Mouse (Mus musculus) CH12.LX (cell line): ENCODE results near the gene Lpar3. TPM values are rescaled to one million over a fixed set of nuclear protein-coding genes. Genes with fewer than 3 reads are reported as not detected.

Experiments
- DNase-seq: peaks from one replicate; pipeline ENCODE4 v3.0.0-alpha.2; 2013; ENCODE audit errors: extremely low read depth
- H3K27ac ChIP-seq: 2 replicates; pipeline ENCODE4 v1.5.1; 2012; ENCODE audit warnings: low read depth, mild to moderate bottlenecking, control low read depth, moderate library complexity; ENCODE audit not compliant: insufficient read depth
- H3K27me3 ChIP-seq: replicated peaks from 2 replicates; pipeline ENCODE3; 2012; ENCODE audit warnings: inconsistent platforms
- H3K36me3 ChIP-seq, 2 experiments: replicated peaks in 1 of 2; 2 replicates each; pipeline versions ENCODE3 to v1.6.1; 2012; ENCODE audit warnings: inconsistent platforms in 1 of 2, low read length in 1 of 2, mild to moderate bottlenecking in 1 of 2, mixed read lengths in 1 of 2, moderate library complexity in 1 of 2; ENCODE audit not compliant: control insufficient read depth in 1 of 2, insufficient read depth in 1 of 2
- H3K4me1 ChIP-seq, 2 experiments: 2 replicates each; pipeline ENCODE4 v1.6.1; 2012; ENCODE audit warnings: inconsistent platforms in 1 of 2, moderate library complexity in 1 of 2; ENCODE audit not compliant: insufficient read depth in 2 of 2, control insufficient read depth in 1 of 2
- H3K4me2 ChIP-seq: 2 replicates; pipeline ENCODE4 v1.6.1; 2012; ENCODE audit warnings: low read depth, mild to moderate bottlenecking, control low read depth; ENCODE audit not compliant: poor library complexity, insufficient read depth, severe bottlenecking
- H3K4me3 ChIP-seq, 3 experiments: fragments of 150-350 bp in 1 of 3; sonication (generic) in 1 of 3; replicated peaks in 1 of 3; 2 replicates each; pipeline versions ENCODE3 to v1.5.1; 2011 to 2012; ENCODE audit warnings: low read depth in 2 of 3, low read length in 2 of 3, mild to moderate bottlenecking in 2 of 3, moderate library complexity in 2 of 3, control low read depth in 1 of 3, improper control_type of control experiment in 1 of 3, inconsistent platforms in 1 of 3, mixed read lengths in 1 of 3; ENCODE audit not compliant: poor library complexity in 1 of 3
- H3K79me2 ChIP-seq: replicated peaks from 2 replicates; pipeline ENCODE4 v1.6.1; 2012; ENCODE audit warnings: mild to moderate bottlenecking, moderate library complexity; ENCODE audit not compliant: control insufficient read depth, poor library complexity, insufficient read depth, severe bottlenecking; ENCODE audit errors: extremely low read depth
- H3K9ac ChIP-seq: 2 replicates; pipeline ENCODE4 v1.6.1; 2012; ENCODE audit warnings: low read depth, mild to moderate bottlenecking, control low read depth, moderate library complexity; ENCODE audit not compliant: insufficient read depth
- H3K9me3 ChIP-seq: replicated peaks from 2 replicates; pipeline ENCODE3; 2012; ENCODE audit warnings: low read length, inconsistent platforms, mixed read lengths
- CHD1 ChIP-seq: IDR thresholded peaks from 2 replicates; pipeline ENCODE4 v1.6.1; 2012; ENCODE audit warnings: low read depth, low read length, improper control_type of control experiment, inconsistent platforms
- CHD2 ChIP-seq: IDR thresholded peaks from 2 replicates; pipeline ENCODE4 v1.6.1; 2011; ENCODE audit warnings: low read length, improper control_type of control experiment
- E2F4 ChIP-seq: IDR thresholded peaks from 2 replicates; pipeline ENCODE4 v1.6.1; 2011; ENCODE audit warnings: low read depth, low read length, improper control_type of control experiment; ENCODE audit not compliant: insufficient replicate concordance
- ELF1 ChIP-seq: IDR thresholded peaks from 2 replicates; pipeline ENCODE4 v1.6.1; 2014; ENCODE audit warnings: low read depth, mild to moderate bottlenecking, inconsistent platforms, low read length, improper control_type of control experiment
- GABPA ChIP-seq: IDR thresholded peaks from 2 replicates; pipeline ENCODE4 v1.6.1; 2012; ENCODE audit warnings: low read depth, low read length, improper control_type of control experiment, inconsistent platforms; ENCODE audit not compliant: insufficient replicate concordance
- IRF4 ChIP-seq: IDR thresholded peaks from 2 replicates; pipeline ENCODE4 v1.6.1; 2014; ENCODE audit warnings: low read depth, mild to moderate bottlenecking, inconsistent platforms, low read length, improper control_type of control experiment
- JUND ChIP-seq: conservative IDR thresholded peaks from 2 replicates; pipeline ENCODE4 v1.6.1; 2011; ENCODE audit warnings: low read depth, low read length, improper control_type of control experiment
- MAX ChIP-seq: IDR thresholded peaks from 2 replicates; pipeline ENCODE4 v1.6.1; 2011; ENCODE audit warnings: low read length, improper control_type of control experiment
- MEF2A ChIP-seq: IDR thresholded peaks from 2 replicates; pipeline ENCODE4 v1.6.1; 2014; ENCODE audit warnings: low read depth, mild to moderate bottlenecking, inconsistent platforms, low read length, improper control_type of control experiment, borderline replicate concordance
- MYC ChIP-seq: IDR thresholded peaks from 2 replicates; pipeline ENCODE4 v1.6.1; 2011; ENCODE audit warnings: low read depth, mild to moderate bottlenecking, improper control_type of control experiment, low read length
- NELFE ChIP-seq: IDR thresholded peaks from 2 replicates; pipeline ENCODE4 v1.6.1; 2011; ENCODE audit warnings: low read depth, low read length, improper control_type of control experiment
- PAX5 ChIP-seq: IDR thresholded peaks from 2 replicates; pipeline ENCODE4 v1.6.1; 2012; ENCODE audit warnings: low read length, inconsistent platforms, mixed read lengths
- RAD21 ChIP-seq: IDR thresholded peaks from 2 replicates; pipeline ENCODE4 v1.6.1; 2011; ENCODE audit warnings: low read depth, mild to moderate bottlenecking, low read length, improper control_type of control experiment, moderate library complexity
- TCF12 ChIP-seq: IDR thresholded peaks from 2 replicates; pipeline ENCODE4 v1.6.1; 2014; ENCODE audit warnings: low read depth, mild to moderate bottlenecking, inconsistent platforms, low read length, improper control_type of control experiment
- USF2 ChIP-seq: conservative IDR thresholded peaks from 2 replicates; pipeline ENCODE4 v1.6.1; 2011; ENCODE audit warnings: low read depth, low read length, improper control_type of control experiment
- dilution Hi-C: fragments of 300-500 bp; cut with MboI; formaldehyde crosslinking; loops from 2 replicates; pipeline ENCODE4 v1.14.3; 2020; ENCODE audit warnings: low sequenced_read_pairs; ENCODE audit not compliant: extremely low pct_unique_long_range_greater_than_20kb, extremely low pct_ligation_motif_present
- in situ Hi-C: fragments of 300-500 bp; cut with MboI; formaldehyde crosslinking; loops from 3 replicates; pipeline ENCODE4 v1.14.3; 2019; ENCODE audit warnings: low sequenced_read_pairs, low pct_ligation_motif_present, low pct_unique_long_range_greater_than_20kb, mixed read lengths
- polyA plus RNA-seq: library from polyadenylated mRNA; unstranded; fragments of >175 nt; gene quantifications from 2 replicates; pipeline ENCODE4 v1.2.1, GENCODE M21; 2012; ENCODE audit warnings: low read depth; ENCODE audit not compliant: insufficient read length
- total RNA-seq, 2 experiments: library from RNA; depleted of rRNA; stranded (reverse); fragments of 300-350 nt in 1 of 2; fragments of >200 nt in 1 of 2; gene quantifications; 2 replicates each; pipeline ENCODE4 v1.2.3; 2012 to 2014

The Lpar3 gene
- total and polyA plus RNA-seq, 3 experiments = not detected

DNA sequence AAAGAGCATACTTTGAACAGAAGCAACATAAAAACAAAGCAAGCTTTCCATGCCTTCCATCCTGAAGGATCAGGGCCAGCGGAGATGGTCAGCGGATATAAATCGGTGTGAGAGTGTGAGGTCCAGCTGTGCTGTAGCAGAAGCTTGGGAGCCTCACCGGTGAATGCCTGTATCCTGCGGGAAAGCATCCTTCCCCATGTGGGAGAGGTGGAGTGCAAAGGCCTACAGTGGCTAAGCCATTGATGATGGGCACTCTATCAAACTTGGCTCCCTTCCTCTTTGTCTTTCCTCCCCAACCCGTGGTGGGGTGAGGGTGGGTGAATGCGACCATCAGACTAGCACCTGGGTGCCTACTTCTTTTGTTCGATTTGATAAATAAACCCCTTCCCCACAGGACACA lies 88.8 kb downstream of the Lpar3 start:
- no peaks in the 10 kb centered on the region for H3K9me3 ChIP-seq

DNA sequence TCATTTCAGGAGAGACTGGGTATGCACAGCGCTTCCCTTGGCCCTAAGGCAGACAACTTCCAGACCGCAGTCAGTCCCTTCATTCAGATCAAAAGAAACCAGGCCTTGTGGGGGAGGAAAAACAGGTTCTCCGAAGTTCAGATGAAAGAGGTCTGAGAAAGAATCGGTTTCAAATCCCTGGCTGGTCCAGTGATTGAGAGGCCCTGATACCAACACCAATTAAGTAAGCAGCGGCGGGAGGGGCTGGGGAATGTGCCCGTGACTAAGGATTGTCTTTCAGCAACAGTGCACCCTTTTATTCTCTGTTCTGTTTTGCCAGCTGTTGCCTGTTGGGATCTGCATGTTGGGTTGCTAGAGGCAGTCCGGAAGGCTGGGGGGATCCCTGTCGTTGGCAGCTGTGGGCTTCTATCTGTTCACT lies 90.4 kb downstream of the Lpar3 start:
- no peaks in the 10 kb centered on the region for H3K9me3 ChIP-seq
- H3K4me3 ChIP-seq = no peak overlapping the region
- peaks cover 3% of the 10 kb centered on the region for H3K27me3 ChIP-seq
- in situ Hi-C loops = no loop called here
- dilution Hi-C loops = no loop called here
- H3K79me2 ChIP-seq = no peaks in the 10 kb centered on the region
- no peak overlapping the region for H3K27ac ChIP-seq
- no peak for TF ChIP-seq E2F4
- H3K9ac ChIP-seq = no peak overlapping the region
- no peaks in the 10 kb centered on the region for H3K36me3 ChIP-seq
- DNase-seq = no peak
- H3K4me1 ChIP-seq = no peaks in the 10 kb centered on the region
- no peak overlapping the region for H3K4me2 ChIP-seq

More for the DNA sequence above, 88.8 kb downstream of the Lpar3 start:
- Histone ChIP-seq H3K9ac (no peak overlapping the region), H3K79me2 (no peaks in the 10 kb centered on the region), H3K4me3 (no peak overlapping the region), H3K36me3 (no peaks in the 10 kb centered on the region), H3K27ac (no peak overlapping the region), H3K4me1 (no peaks in the 10 kb centered on the region), H3K4me2 (no peak overlapping the region), H3K27me3 (peaks cover 3% of the 10 kb centered on the region)
- no peak for DNase-seq
- dilution Hi-C loops = no loop called here
- no peak for TF ChIP-seq IRF4
- TF ChIP-seq MYC = no peak
- no peak for TF ChIP-seq PAX5
- in situ Hi-C loops = no loop called here

DNA sequence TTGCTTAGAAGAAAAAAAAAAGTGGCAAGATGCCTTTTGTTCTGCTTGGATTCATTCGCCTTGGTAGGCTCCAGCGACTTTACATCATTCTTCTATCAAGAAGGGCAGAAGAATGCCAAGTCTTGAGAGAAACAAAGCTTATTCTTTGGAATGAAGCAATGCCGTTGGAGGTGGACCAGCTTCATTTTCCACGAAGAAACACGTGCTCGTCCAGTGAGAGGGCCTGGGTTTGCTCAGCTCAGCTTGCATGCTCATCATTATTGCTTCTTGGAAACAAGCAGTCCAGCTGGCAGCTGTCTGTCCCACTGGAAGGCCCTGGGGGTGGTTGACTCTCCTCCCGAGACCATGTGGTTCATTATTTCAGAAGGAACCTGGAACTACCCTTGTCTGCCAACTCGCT lies 94.7 kb downstream of the Lpar3 start:
- in situ Hi-C loops = loop anchor here (5.0 kb wide), 1 partner anchor 133 kb away; no protein-coding TSS in a partner anchor
- H3K4me3 ChIP-seq = no peak overlapping the region
- TF ChIP-seq CHD1 = no peak
- TF ChIP-seq MEF2A = no peak
- no peaks in the 10 kb centered on the region for H3K36me3 ChIP-seq
- DNase-seq = no peak
- dilution Hi-C loops = no loop called here
- H3K9ac ChIP-seq = no peak overlapping the region
- H3K79me2 ChIP-seq = no peaks in the 10 kb centered on the region
- H3K4me1 ChIP-seq = peaks cover 1 to 6% of the 10 kb centered on the region in 2 experiments; a peak in 1 of 4 replicates
- no peak overlapping the region for H3K4me2 ChIP-seq
- H3K27ac ChIP-seq = no peak overlapping the region
- no peaks in the 10 kb centered on the region for H3K27me3 ChIP-seq
- H3K9me3 ChIP-seq = no peaks in the 10 kb centered on the region

DNA sequence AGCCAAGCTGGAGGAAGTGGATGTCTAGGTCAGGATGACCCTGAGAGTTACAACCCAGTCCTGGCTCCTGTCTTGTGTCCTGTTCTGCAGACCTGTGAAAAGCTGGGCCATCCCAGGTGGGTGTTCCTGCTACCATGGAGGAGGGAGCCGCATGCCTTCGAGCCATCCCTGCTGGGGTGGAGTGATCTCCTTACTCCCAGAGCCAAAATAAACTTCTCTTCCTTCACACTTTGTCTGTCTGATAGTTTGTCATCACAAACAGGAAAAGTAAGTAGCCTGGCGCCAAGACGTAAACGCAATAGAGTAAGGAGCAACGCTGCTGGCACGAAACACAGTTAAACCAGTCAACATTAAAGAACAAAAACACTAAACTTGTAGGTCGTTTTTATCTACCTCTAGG lies 95.5 kb downstream of the Lpar3 start:
- DNase-seq = no peak
- in situ Hi-C loops = loop anchor here (5.0 kb wide), 1 partner anchor 134 kb away; no protein-coding TSS in a partner anchor
- Histone ChIP-seq H3K36me3 (no peaks in the 10 kb centered on the region), H3K4me2 (no peak overlapping the region), H3K4me1 (peaks cover 6 to 7% of the 10 kb centered on the region in 2 experiments; a peak in 1 of 4 replicates), H3K79me2 (no peaks in the 10 kb centered on the region), H3K9ac (no peak overlapping the region), H3K27me3 (no peaks in the 10 kb centered on the region), H3K9me3 (no peaks in the 10 kb centered on the region), H3K27ac (no peak overlapping the region), H3K4me3 (no peak overlapping the region)
- dilution Hi-C loops = no loop called here
- TF ChIP-seq TCF12 (no peak), IRF4 (no peak), USF2 (no peak), MAX (no peak), GABPA (no peak), CHD2 (no peak), ELF1 (no peak), E2F4 (no peak), JUND (no peak), MYC (no peak), RAD21 (no peak), PAX5 (no peak), NELFE (no peak)
- TF ChIP-seq, all 38 proteins: peak for 0
